Mouse (Mus musculus): ENCODE measurements around the gene Agap1. TPM values are rescaled to one million over a fixed set of nuclear protein-coding genes. Genes with fewer than 3 reads are reported as not detected.
"Not testable (repeated sequence)": the region's sequence is repeated elsewhere in the genome, so short reads cannot be mapped to it uniquely, and the experiment has no call there.

Gene Agap1
- polyA plus RNA-seq, 1 experiment from 2014 or later, result 8.7 TPM

- no peak overlapping the region for H3K4me3 ChIP-seq (ENCODE audit: low read depth, low read length)
- H3K27me3 ChIP-seq (replicated peaks; ENCODE audit: insufficient read depth, low read length), result no peaks in the 10 kb centered on the region
- no peaks in the 10 kb centered on the region for H3K36me3 ChIP-seq (ENCODE audit: insufficient read depth, low read length)
- no peak for DNase-seq (ENCODE audit: low spot score)
- no peak for ATAC-seq
- peaks cover 13% of the 10 kb centered on the region; the same call in 1 of the 2 replicates for H3K4me1 ChIP-seq (ENCODE audit: insufficient read depth, low read depth, low read length)
- WGBS, result 92% methylated on average over 4 of the region's 4 CpGs
- H3K9ac ChIP-seq (replicated peaks; ENCODE audit: low read depth), result no peak overlapping the region
- H3K9me3 ChIP-seq (ENCODE audit: low read length), result no peaks in the 10 kb centered on the region
- no peak overlapping the region for H3K27ac ChIP-seq (ENCODE audit: low read length)
- TF ChIP-seq EP300 (IDR thresholded peaks at IDR 0.05) (no peak), CTCF (IDR thresholded peaks at IDR 0.05) (no peak)
- no peak overlapping the region for H3K4me2 ChIP-seq (replicated peaks; ENCODE audit: low read depth, low read length)
Observed at GRCm38 (mm10) chr1:89501346-89501745, 46.7 kb downstream of the Agap1 start.

DNA sequence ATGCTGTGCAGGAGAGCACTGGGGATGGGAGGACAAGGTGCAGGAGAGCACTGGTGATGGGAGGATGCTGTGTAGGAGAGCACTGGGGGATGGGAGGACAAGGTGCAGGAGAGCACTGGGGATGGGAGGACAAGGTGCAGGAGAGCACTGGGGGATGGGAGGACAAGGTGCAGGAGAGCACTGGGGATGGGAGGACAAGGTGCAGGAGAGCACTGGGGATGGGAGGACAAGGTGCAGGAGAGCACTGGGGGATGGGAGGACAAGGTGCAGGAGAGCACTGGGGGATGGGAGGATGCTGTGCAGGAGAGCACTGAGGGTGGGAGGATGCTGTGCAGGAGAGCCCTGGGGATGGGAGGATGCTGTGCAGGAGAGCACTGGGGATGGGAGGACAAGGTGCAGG lies 47.3 kb downstream of the Agap1 start:
- not testable (repeated sequence) for H3K27me3 ChIP-seq (replicated peaks; ENCODE audit: insufficient read depth, low read length); H3K27ac ChIP-seq (ENCODE audit: low read length); H3K9ac ChIP-seq (replicated peaks; ENCODE audit: low read depth); DNase-seq (ENCODE audit: low spot score); ATAC-seq; H3K4me2 ChIP-seq (replicated peaks; ENCODE audit: low read depth, low read length); H3K4me3 ChIP-seq (ENCODE audit: low read depth, low read length); H3K9me3 ChIP-seq (ENCODE audit: low read length); H3K36me3 ChIP-seq (ENCODE audit: insufficient read depth, low read length)
- H3K4me1 ChIP-seq (ENCODE audit: insufficient read depth, low read depth, low read length), result peaks cover 16% of the 10 kb centered on the region; the same call in 1 of the 2 replicates

- Histone ChIP-seq H3K9ac (replicated peaks; ENCODE audit: low read depth) (no peak overlapping the region), H3K4me1 (ENCODE audit: insufficient read depth, low read depth, low read length) (peaks cover 9% of the 10 kb centered on the region; the same call in 1 of the 2 replicates), H3K36me3 (ENCODE audit: insufficient read depth, low read length) (no peaks in the 10 kb centered on the region), H3K4me3 (ENCODE audit: low read depth, low read length) (no peak overlapping the region), H3K27ac (ENCODE audit: low read length) (no peak overlapping the region), H3K27me3 (replicated peaks; ENCODE audit: insufficient read depth, low read length) (no peaks in the 10 kb centered on the region), H3K4me2 (replicated peaks; ENCODE audit: low read depth, low read length) (no peak overlapping the region), H3K9me3 (ENCODE audit: low read length) (no peaks in the 10 kb centered on the region)
- TF ChIP-seq CTCF (IDR thresholded peaks at IDR 0.05) (no peak), EP300 (IDR thresholded peaks at IDR 0.05) (no peak)
- DNase-seq (ENCODE audit: low spot score) (no peak), ATAC-seq (no peak)
- 65% methylated on average over 2 of the region's 2 CpGs for WGBS
Observed at GRCm38 (mm10) chr1:89509196-89509595, 54.6 kb downstream of the Agap1 start.

GRCm38 (mm10) chr1:89509763-89510340 lies 55.2 kb downstream of the Agap1 start:
- Histone ChIP-seq H3K27ac (ENCODE audit: low read length) (no peak overlapping the region), H3K4me1 (ENCODE audit: insufficient read depth, low read depth, low read length) (peaks cover 9% of the 10 kb centered on the region; the same call in 1 of the 2 replicates), H3K4me2 (replicated peaks; ENCODE audit: low read depth, low read length) (no peak overlapping the region), H3K27me3 (replicated peaks; ENCODE audit: insufficient read depth, low read length) (no peaks in the 10 kb centered on the region), H3K36me3 (ENCODE audit: insufficient read depth, low read length) (no peaks in the 10 kb centered on the region), H3K4me3 (ENCODE audit: low read depth, low read length) (no peak overlapping the region), H3K9me3 (ENCODE audit: low read length) (no peaks in the 10 kb centered on the region), H3K9ac (replicated peaks; ENCODE audit: low read depth) (no peak overlapping the region)
- DNase-seq (ENCODE audit: low spot score), result no peak
- TF ChIP-seq EP300 (IDR thresholded peaks at IDR 0.05) (no peak), CTCF (IDR thresholded peaks at IDR 0.05) (no peak)
- ATAC-seq, result peak; percentile 38
- 46% methylated on average over 8 of the region's 8 CpGs for WGBS

DNA sequence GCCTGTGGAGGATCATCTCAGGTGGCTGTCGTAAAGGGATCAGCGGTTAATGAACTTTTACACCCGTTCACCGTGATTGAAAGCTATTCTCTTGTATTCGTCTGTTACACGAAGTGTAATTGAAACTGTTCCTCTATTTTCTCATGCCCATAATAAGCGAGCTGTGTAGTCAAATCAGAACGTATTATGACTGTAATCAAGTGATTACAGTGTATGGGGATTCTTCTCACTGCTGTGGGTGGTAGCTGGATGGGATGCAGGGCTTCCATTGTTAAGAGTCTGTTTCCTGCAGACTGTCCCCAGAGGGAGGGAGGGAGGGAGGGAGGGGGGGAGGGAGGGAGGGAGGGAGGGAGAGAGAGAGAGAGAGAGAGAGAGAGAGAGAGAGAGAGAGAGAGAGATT lies 56.1 kb downstream of the Agap1 start:
- Histone ChIP-seq H3K4me2 (replicated peaks; ENCODE audit: low read depth, low read length) (no peak overlapping the region), H3K27ac (ENCODE audit: low read length) (no peak overlapping the region), H3K9me3 (ENCODE audit: low read length) (no peaks in the 10 kb centered on the region), H3K36me3 (ENCODE audit: insufficient read depth, low read length) (no peaks in the 10 kb centered on the region), H3K9ac (replicated peaks; ENCODE audit: low read depth) (no peak overlapping the region), H3K4me3 (ENCODE audit: low read depth, low read length) (no peak overlapping the region), H3K4me1 (ENCODE audit: insufficient read depth, low read depth, low read length) (peaks cover 9% of the 10 kb centered on the region; the same call in 1 of the 2 replicates), H3K27me3 (replicated peaks; ENCODE audit: insufficient read depth, low read length) (no peaks in the 10 kb centered on the region)
- WGBS, result 67% methylated on average over 8 of the region's 8 CpGs
- DNase-seq (ENCODE audit: low spot score) (no peak), ATAC-seq (no peak)
- TF ChIP-seq CTCF (IDR thresholded peaks at IDR 0.05) (no peak), EP300 (IDR thresholded peaks at IDR 0.05) (no peak)

DNA sequence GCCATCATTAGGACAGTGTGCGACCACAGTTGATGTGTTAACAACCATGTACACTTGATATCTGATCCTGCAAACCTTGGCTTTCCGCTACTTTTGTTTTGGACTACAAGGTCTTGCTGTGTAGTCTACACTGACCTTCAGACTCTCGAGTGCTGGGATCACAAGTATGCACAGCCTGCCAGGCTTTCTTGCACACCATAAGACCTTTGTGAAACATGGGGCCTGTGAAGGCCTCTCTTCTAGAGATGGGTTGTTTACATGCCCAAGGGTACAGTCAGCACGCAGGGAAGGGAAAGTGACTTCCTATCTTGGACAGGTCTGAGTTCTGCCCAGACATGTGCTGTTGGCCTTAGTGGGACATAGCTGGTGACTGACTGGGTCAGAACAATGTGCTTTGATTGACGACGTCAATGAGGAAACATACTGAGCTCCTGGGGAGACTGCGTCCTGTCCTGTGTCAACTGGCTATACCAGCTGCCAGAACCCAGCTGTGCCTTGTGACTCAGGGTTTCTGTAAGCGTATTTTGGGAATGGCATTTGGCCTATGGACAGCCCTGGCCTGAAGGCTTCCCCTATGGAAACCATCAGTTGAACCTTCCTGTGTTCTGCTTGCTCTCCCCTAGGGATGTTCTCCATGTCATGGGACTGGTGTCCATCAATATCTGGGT lies 59.1 kb downstream of the Agap1 start:
- TF ChIP-seq CTCF (IDR thresholded peaks at IDR 0.05), result no peak
- TF ChIP-seq EP300 (IDR thresholded peaks at IDR 0.05), result no peak

More for the DNA sequence above, 59.1 kb downstream of the Agap1 start:
- Histone ChIP-seq H3K9ac (replicated peaks; ENCODE audit: low read depth) (no peak overlapping the region), H3K27me3 (replicated peaks; ENCODE audit: insufficient read depth, low read length) (no peaks in the 10 kb centered on the region), H3K36me3 (ENCODE audit: insufficient read depth, low read length) (no peaks in the 10 kb centered on the region), H3K27ac (ENCODE audit: low read length) (no peak overlapping the region), H3K4me2 (replicated peaks; ENCODE audit: low read depth, low read length) (no peak overlapping the region), H3K4me1 (ENCODE audit: insufficient read depth, low read depth, low read length) (peaks cover 6% of the 10 kb centered on the region), H3K4me3 (ENCODE audit: low read depth, low read length) (no peak overlapping the region), H3K9me3 (ENCODE audit: low read length) (no peaks in the 10 kb centered on the region)
- ATAC-seq, result peak; percentile 35; the same call in 1 of the 2 replicates
- DNase-seq (ENCODE audit: low spot score), result peak; percentile 25
- WGBS, result 70% methylated on average over 8 of the region's 8 CpGs
